Mouse (Mus musculus) megakaryocyte, embryonic 14.5 days (primary cell): ENCODE results near the gene Pde6h.

Experiments used
- FLI1 ChIP-seq: IDR thresholded peaks from 2 replicates; pipeline ENCODE4 v1.6.1; 2012; ENCODE audit warnings: low read length, inconsistent platforms, mixed read lengths
- GATA1 ChIP-seq: IDR thresholded peaks from 3 replicates; pipeline ENCODE4 v1.6.1; 2012; ENCODE audit warnings: mixed read lengths, low read length, inconsistent platforms, borderline replicate concordance

GRCm38 (mm10) chr6:136920320-136921257, 3.0 kb upstream of the Pde6h start:
- no peak for TF ChIP-seq GATA1
- no peak for TF ChIP-seq FLI1
